Mouse (Mus musculus): ENCODE measurements around the gene Prcd. TPM values are rescaled to one million over a fixed set of nuclear protein-coding genes. Genes with fewer than 3 reads are reported as not detected.
A peak's percentile ranks its signal among the peaks of the same experiment; 100 is the strongest.
"Not testable (repeated sequence)": the region's sequence is repeated elsewhere in the genome, so short reads cannot be mapped to it uniquely, and the experiment has no call there.

The Prcd gene
- polyA plus RNA-seq, 1 experiment = not detected

GRCm38 (mm10) chr11:116625081-116626000, 28.0 kb upstream of the Prcd start:
- peak overlapping the region; percentile 71; the same call in 1 of the 2 replicates for H3K27ac ChIP-seq (ENCODE audit: insufficient read depth, low read depth, low read length)
- peaks cover 46% of the 10 kb centered on the region for H3K4me1 ChIP-seq (ENCODE audit: control insufficient read depth, insufficient read depth, low read length)
- no peak overlapping the region for H3K4me3 ChIP-seq (ENCODE audit: insufficient read depth, low read length)
- TF ChIP-seq POLR2A (IDR thresholded peaks at IDR 0.05; ENCODE audit: borderline replicate concordance, low read depth, low read length) (no peak), CTCF (IDR thresholded peaks at IDR 0.05; ENCODE audit: low read depth, low read length) (peak; percentile 83)

- Histone ChIP-seq H3K4me1 (ENCODE audit: control insufficient read depth, insufficient read depth, low read length) (peaks cover 35% of the 10 kb centered on the region), H3K27ac (ENCODE audit: insufficient read depth, low read depth, low read length) (0 out of 2 replicates have a peak within 1 kb of the TSS, but pooled peaks have one; percentile 2), H3K4me3 (ENCODE audit: insufficient read depth, low read length) (no peak within 1 kb of the TSS)
- TF ChIP-seq POLR2A (IDR thresholded peaks at IDR 0.05; ENCODE audit: borderline replicate concordance, low read depth, low read length) = no peak
- no peak for TF ChIP-seq CTCF (IDR thresholded peaks at IDR 0.05; ENCODE audit: low read depth, low read length)
These were observed 26.8 kb upstream of the Prcd start, which contains the start of gene Rhbdf2 for GRCm38 (mm10) chr11:116626299-116627071. TSS of gene Rhbdf2 (minus strand) at chr11:116627019.

- no peak overlapping the region for H3K4me3 ChIP-seq (ENCODE audit: insufficient read depth, low read length)
- H3K4me1 ChIP-seq (ENCODE audit: control insufficient read depth, insufficient read depth, low read length) = peaks cover 26% of the 10 kb centered on the region
- TF ChIP-seq CTCF (IDR thresholded peaks at IDR 0.05; ENCODE audit: low read depth, low read length) = peak; percentile 21; the same call in 1 of the 2 replicates
- TF ChIP-seq POLR2A (IDR thresholded peaks at IDR 0.05; ENCODE audit: borderline replicate concordance, low read depth, low read length) = no peak
- H3K27ac ChIP-seq (ENCODE audit: insufficient read depth, low read depth, low read length) = no peak overlapping the region
These were observed 26.0 kb upstream of the Prcd start for GRCm38 (mm10) chr11:116627072-116628020.

- Histone ChIP-seq H3K4me3 (ENCODE audit: insufficient read depth, low read length) (no peak overlapping the region), H3K4me1 (ENCODE audit: control insufficient read depth, insufficient read depth, low read length) (peaks cover 20% of the 10 kb centered on the region), H3K27ac (ENCODE audit: insufficient read depth, low read depth, low read length) (no peak overlapping the region)
- TF ChIP-seq CTCF (IDR thresholded peaks at IDR 0.05; ENCODE audit: low read depth, low read length) (peak; percentile 44; the same call in 1 of the 2 replicates), POLR2A (IDR thresholded peaks at IDR 0.05; ENCODE audit: borderline replicate concordance, low read depth, low read length) (no peak)
These were observed 24.6 kb upstream of the Prcd start for GRCm38 (mm10) chr11:116628712-116629111.

GRCm38 (mm10) chr11:116629472-116629871, 23.9 kb upstream of the Prcd start:
- no peak overlapping the region for H3K27ac ChIP-seq (ENCODE audit: insufficient read depth, low read depth, low read length)
- no peak overlapping the region for H3K4me3 ChIP-seq (ENCODE audit: insufficient read depth, low read length)
- TF ChIP-seq CTCF (IDR thresholded peaks at IDR 0.05; ENCODE audit: low read depth, low read length) (no peak), POLR2A (IDR thresholded peaks at IDR 0.05; ENCODE audit: borderline replicate concordance, low read depth, low read length) (no peak)
- H3K4me1 ChIP-seq (ENCODE audit: control insufficient read depth, insufficient read depth, low read length) = peaks cover 18% of the 10 kb centered on the region

GRCm38 (mm10) chr11:116630171-116630965, 23.0 kb upstream of the Prcd start:
- Histone ChIP-seq H3K4me3 (ENCODE audit: insufficient read depth, low read length) (no peak overlapping the region), H3K4me1 (ENCODE audit: control insufficient read depth, insufficient read depth, low read length) (peaks cover 9% of the 10 kb centered on the region), H3K27ac (ENCODE audit: insufficient read depth, low read depth, low read length) (no peak overlapping the region)
- TF ChIP-seq CTCF (IDR thresholded peaks at IDR 0.05; ENCODE audit: low read depth, low read length) (no peak), POLR2A (IDR thresholded peaks at IDR 0.05; ENCODE audit: borderline replicate concordance, low read depth, low read length) (no peak)

GRCm38 (mm10) chr11:116632962-116633361, 20.4 kb upstream of the Prcd start:
- H3K4me3 ChIP-seq (ENCODE audit: insufficient read depth, low read length) = no peak overlapping the region
- no peak overlapping the region for H3K27ac ChIP-seq (ENCODE audit: insufficient read depth, low read depth, low read length)
- no peak for TF ChIP-seq POLR2A (IDR thresholded peaks at IDR 0.05; ENCODE audit: borderline replicate concordance, low read depth, low read length)
- TF ChIP-seq CTCF (IDR thresholded peaks at IDR 0.05; ENCODE audit: low read depth, low read length) = no peak
- H3K4me1 ChIP-seq (ENCODE audit: control insufficient read depth, insufficient read depth, low read length) = 0 out of 2 replicates have a peak, but pooled peaks cover 6% of the 10 kb centered on the region

- not testable (repeated sequence) for H3K4me3 ChIP-seq (ENCODE audit: insufficient read depth, low read length); H3K27ac ChIP-seq (ENCODE audit: insufficient read depth, low read depth, low read length); H3K4me1 ChIP-seq (ENCODE audit: control insufficient read depth, insufficient read depth, low read length)
These were observed 16.7 kb upstream of the Prcd start for GRCm38 (mm10) chr11:116636607-116637006.

All from bone marrow macrophage, adult 2 months (primary cell).